Mouse (Mus musculus): ENCODE measurements around the gene Olig1. TPM values are rescaled to one million over a fixed set of nuclear protein-coding genes. Genes with fewer than 3 reads are reported as not detected.

Gene Olig1
- polyA plus RNA-seq, 1 experiment from 2014 or later, result 0.40 TPM

DNA sequence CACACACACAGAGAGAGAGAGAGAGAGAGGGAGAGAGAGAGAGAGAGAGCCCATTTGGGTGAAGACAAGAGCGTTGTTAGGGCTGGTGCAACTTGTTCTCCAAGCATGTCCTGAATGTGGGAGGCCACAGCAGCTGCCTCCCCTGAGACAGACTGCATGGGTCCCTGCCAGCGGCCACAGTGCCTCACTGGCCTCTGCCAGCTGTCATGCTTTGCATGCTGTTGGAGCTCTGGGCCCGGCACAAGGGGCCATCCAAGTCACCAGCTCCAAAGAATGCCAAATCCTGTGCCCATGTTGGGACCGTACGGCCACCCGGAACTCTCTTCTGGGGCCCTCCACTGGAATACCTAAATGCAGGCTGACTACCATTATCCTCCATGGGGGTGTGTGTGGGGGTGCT is 3.6 kb upstream of the Olig1 start:
- H3K36me3 ChIP-seq (ENCODE audit: control insufficient read depth, insufficient read depth, low read length), result no peaks in the 10 kb centered on the region
- peaks cover 4% of the 10 kb centered on the region; the same call in 1 of the 2 replicates for H3K4me1 ChIP-seq (replicated peaks; ENCODE audit: control insufficient read depth, insufficient read depth, low read length)
- no peak overlapping the region for H3K9ac ChIP-seq (ENCODE audit: low read depth, low read length)
- H3K27ac ChIP-seq (ENCODE audit: low read depth, low read length), result no peak overlapping the region
- no peak for DNase-seq (ENCODE audit: low spot score)
- peaks cover 84% of the 10 kb centered on the region for H3K27me3 ChIP-seq (ENCODE audit: control insufficient read depth, insufficient read depth, low read length)
- ATAC-seq (ENCODE audit: low FRiP score), result no peak
- 83% methylated on average over 6 of the region's 6 CpGs for WGBS
- no peaks in the 10 kb centered on the region for H3K9me3 ChIP-seq (ENCODE audit: control insufficient read depth, low read length)
- H3K4me2 ChIP-seq (replicated peaks; ENCODE audit: low read depth, low read length), result no peak overlapping the region
- H3K4me3 ChIP-seq (ENCODE audit: low read depth, low read length), result no peak overlapping the region

DNA sequence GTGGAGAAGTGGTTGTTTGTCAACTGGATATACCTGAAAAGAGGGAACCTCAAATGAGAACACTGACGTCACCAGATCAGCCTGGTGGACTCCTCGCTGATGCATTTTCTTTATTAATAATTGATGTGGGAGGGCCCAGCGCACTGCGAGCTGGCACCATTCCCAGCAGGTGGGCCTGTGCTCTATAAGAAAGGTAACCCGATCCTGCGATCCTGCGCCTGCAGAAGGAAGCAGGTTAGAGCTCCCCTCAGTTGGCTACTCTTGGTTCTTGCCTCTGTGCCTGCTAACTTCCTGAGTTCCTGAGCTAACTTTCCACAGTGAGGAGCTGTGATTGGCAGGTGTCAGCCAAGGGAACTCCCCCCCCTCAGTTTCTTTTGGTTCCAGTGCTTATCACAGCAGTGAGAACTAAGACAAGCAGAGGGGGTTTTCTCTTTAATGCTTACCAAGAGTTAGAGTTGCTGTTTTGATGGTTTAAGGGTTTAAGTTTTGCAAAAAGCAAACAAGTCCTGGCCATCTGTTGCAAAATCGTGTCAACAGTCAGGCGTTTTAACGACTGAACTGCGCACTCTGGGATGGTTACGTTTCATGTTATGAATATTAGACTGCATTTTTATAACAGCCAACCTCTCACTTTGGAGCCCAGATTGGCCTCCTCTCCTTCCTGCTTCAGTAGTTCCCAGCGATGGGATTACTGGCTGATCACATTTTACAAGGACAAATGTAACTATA is 684 bp upstream of the Olig1 start:
- Histone ChIP-seq H3K27me3 (ENCODE audit: control insufficient read depth, insufficient read depth, low read length) (peaks cover 88% of the 10 kb centered on the region), H3K9ac (ENCODE audit: low read depth, low read length) (no peak overlapping the region), H3K36me3 (ENCODE audit: control insufficient read depth, insufficient read depth, low read length) (no peaks in the 10 kb centered on the region), H3K4me3 (ENCODE audit: low read depth, low read length) (no peak overlapping the region), H3K27ac (ENCODE audit: low read depth, low read length) (no peak overlapping the region), H3K4me2 (replicated peaks; ENCODE audit: low read depth, low read length) (no peak overlapping the region), H3K4me1 (replicated peaks; ENCODE audit: control insufficient read depth, insufficient read depth, low read length) (peaks cover 4% of the 10 kb centered on the region; the same call in 1 of the 2 replicates), H3K9me3 (ENCODE audit: control insufficient read depth, low read length) (no peaks in the 10 kb centered on the region)
- 9% methylated on average over 13 of the region's 13 CpGs for WGBS
- ATAC-seq (ENCODE audit: low FRiP score), result no peak
- no peak for DNase-seq (ENCODE audit: low spot score)

DNA sequence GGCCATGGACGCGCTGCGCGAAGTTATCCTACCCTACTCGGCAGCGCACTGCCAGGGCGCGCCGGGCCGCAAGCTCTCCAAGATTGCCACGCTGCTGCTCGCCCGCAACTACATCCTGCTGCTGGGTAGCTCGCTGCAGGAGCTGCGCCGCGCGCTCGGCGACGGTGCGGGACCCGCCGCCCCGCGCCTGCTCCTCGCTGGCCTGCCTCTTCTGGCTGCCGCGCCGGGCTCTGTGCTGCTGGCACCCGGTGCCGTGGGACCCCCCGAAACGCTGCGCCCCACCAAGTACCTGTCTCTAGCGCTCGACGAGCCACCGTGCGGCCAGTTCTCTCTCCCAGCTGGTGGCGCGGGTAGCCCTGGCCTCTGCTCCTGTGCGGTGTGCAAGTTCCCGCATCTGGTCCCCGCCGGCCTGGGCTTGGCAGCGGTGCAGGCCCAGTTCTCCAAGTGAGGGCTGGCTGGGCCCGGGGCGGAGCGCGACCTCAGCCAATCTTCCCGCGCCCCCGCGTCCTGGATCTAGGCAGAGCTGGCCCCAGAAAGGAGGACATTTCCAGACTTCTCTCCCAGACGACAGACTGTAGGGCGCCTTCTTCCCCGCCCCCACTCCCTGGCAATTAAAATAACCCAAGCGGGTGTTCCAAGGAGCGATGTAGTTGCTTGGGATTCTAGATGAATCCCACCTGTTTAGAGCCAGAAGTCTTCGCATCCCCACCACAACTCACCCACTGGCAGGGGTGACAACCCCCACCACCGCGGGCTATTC is 820 bp downstream of the Olig1 start:
- Histone ChIP-seq H3K4me2 (replicated peaks; ENCODE audit: low read depth, low read length) (peak overlapping the region; percentile 52), H3K9me3 (ENCODE audit: control insufficient read depth, low read length) (no peaks in the 10 kb centered on the region), H3K27ac (ENCODE audit: low read depth, low read length) (no peak overlapping the region), H3K27me3 (ENCODE audit: control insufficient read depth, insufficient read depth, low read length) (peaks cover 95% of the 10 kb centered on the region), H3K4me3 (ENCODE audit: low read depth, low read length) (peak overlapping the region; percentile 33), H3K36me3 (ENCODE audit: control insufficient read depth, insufficient read depth, low read length) (no peaks in the 10 kb centered on the region), H3K9ac (ENCODE audit: low read depth, low read length) (no peak overlapping the region), H3K4me1 (replicated peaks; ENCODE audit: control insufficient read depth, insufficient read depth, low read length) (peaks cover 4% of the 10 kb centered on the region; the same call in 1 of the 2 replicates)
- under 1% methylated on average over 36 of the region's 63 CpGs for WGBS
- no peak; the same call in 1 of the 2 replicates for ATAC-seq (ENCODE audit: low FRiP score)
- peak; percentile 58 for DNase-seq (ENCODE audit: low spot score)

DNA sequence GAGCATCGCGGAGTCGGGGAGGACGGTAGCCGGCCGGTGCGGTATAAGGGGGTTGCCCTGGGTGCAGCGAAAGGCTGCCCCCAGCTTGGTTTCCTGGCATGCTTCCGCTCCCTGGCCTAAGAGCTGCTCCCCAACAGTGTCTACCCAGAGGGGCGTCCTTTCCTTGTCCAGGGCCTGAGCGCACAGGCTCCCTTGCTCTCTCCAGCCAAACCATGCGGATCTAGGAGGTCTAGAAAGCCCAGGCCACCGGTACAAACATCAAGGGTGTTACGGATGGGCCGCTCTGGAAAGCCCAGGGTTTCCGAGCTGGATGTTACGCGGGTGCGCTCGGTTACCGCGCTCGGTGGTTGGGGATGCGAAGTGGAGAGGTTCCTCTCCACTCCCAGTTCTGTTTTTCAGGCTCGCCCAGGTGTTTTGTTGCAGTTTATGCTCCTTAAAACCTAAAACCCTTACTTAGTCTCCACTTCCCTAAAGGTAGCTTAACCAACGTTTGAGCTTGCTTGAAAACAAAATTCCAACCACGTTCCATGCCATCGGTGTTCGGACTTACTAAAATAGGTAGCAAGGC is 1.5 kb downstream of the Olig1 start:
- ATAC-seq (ENCODE audit: low FRiP score) (no peak), DNase-seq (ENCODE audit: low spot score) (peak; percentile 47)
- Histone ChIP-seq H3K9ac (ENCODE audit: low read depth, low read length) (no peak overlapping the region), H3K9me3 (ENCODE audit: control insufficient read depth, low read length) (no peaks in the 10 kb centered on the region), H3K4me2 (replicated peaks; ENCODE audit: low read depth, low read length) (no peak overlapping the region), H3K27me3 (ENCODE audit: control insufficient read depth, insufficient read depth, low read length) (peaks cover 94% of the 10 kb centered on the region), H3K4me3 (ENCODE audit: low read depth, low read length) (no peak overlapping the region), H3K27ac (ENCODE audit: low read depth, low read length) (no peak overlapping the region), H3K4me1 (replicated peaks; ENCODE audit: control insufficient read depth, insufficient read depth, low read length) (peaks cover 4% of the 10 kb centered on the region; the same call in 1 of the 2 replicates), H3K36me3 (ENCODE audit: control insufficient read depth, insufficient read depth, low read length) (no peaks in the 10 kb centered on the region)
- WGBS, result under 1% methylated on average over 29 of the region's 29 CpGs

DNA sequence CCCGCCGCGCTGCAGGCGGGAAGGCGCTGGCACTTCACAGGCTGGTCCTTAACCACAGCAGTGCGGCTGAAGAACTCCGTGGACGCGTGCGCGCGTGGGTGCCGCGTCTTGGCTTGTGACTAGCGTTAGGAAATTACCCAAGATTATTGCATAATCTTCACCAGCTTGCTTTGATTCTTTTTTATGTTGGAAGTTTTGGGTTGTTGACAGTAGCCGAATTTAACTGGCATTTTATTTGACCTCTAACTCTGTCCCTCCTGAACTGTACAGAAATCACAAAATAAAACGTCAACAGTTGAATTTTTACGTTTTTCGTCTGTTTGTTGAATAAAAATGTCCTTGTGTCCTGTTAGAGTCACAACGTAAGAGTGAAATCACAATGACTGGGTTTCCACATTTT is 2.1 kb downstream of the Olig1 start:
- peaks cover 94% of the 10 kb centered on the region for H3K27me3 ChIP-seq (ENCODE audit: control insufficient read depth, insufficient read depth, low read length)
- DNase-seq (ENCODE audit: low spot score), result no peak
- no peak overlapping the region for H3K4me2 ChIP-seq (replicated peaks; ENCODE audit: low read depth, low read length)
- ATAC-seq (ENCODE audit: low FRiP score), result no peak
- H3K9me3 ChIP-seq (ENCODE audit: control insufficient read depth, low read length), result no peaks in the 10 kb centered on the region
- H3K36me3 ChIP-seq (ENCODE audit: control insufficient read depth, insufficient read depth, low read length), result no peaks in the 10 kb centered on the region
- peaks cover 4% of the 10 kb centered on the region; the same call in 1 of the 2 replicates for H3K4me1 ChIP-seq (replicated peaks; ENCODE audit: control insufficient read depth, insufficient read depth, low read length)
- no peak overlapping the region for H3K27ac ChIP-seq (ENCODE audit: low read depth, low read length)
- no peak overlapping the region for H3K4me3 ChIP-seq (ENCODE audit: low read depth, low read length)
- H3K9ac ChIP-seq (ENCODE audit: low read depth, low read length), result no peak overlapping the region
- WGBS, result 3% methylated on average over 20 of the region's 20 CpGs

DNA sequence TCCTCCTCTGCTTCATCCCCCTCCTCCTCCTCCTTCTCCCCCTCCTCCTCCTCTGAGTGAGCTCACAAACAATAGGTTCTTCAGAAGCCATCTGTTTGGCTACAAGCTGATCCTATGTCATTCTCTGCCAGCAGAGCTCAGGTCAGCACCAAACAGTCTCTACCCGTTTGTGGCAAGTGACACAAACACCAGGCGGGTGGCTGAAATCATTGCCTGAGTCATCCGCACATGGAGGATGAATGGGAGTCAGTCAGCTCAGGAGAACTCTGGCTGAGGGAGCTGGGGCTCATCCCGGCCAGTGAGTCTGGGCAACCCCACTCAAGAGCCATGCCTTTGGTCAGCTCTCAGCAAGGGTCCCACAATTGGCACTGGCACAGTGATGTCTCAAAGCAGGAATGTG is 10.9 kb downstream of the Olig1 start:
- peaks cover 36% of the 10 kb centered on the region for H3K27me3 ChIP-seq (ENCODE audit: control insufficient read depth, insufficient read depth, low read length)
- DNase-seq (ENCODE audit: low spot score) (no peak), ATAC-seq (ENCODE audit: low FRiP score) (no peak)
- H3K36me3 ChIP-seq (ENCODE audit: control insufficient read depth, insufficient read depth, low read length), result no peaks in the 10 kb centered on the region
- H3K9ac ChIP-seq (ENCODE audit: low read depth, low read length), result no peak overlapping the region
- H3K27ac ChIP-seq (ENCODE audit: low read depth, low read length), result no peak overlapping the region
- H3K4me1 ChIP-seq (replicated peaks; ENCODE audit: control insufficient read depth, insufficient read depth, low read length), result no peaks in the 10 kb centered on the region
- H3K4me3 ChIP-seq (ENCODE audit: low read depth, low read length), result no peak overlapping the region
- 58% methylated on average over 4 of the region's 4 CpGs for WGBS
- no peaks in the 10 kb centered on the region for H3K9me3 ChIP-seq (ENCODE audit: control insufficient read depth, low read length)
- H3K4me2 ChIP-seq (replicated peaks; ENCODE audit: low read depth, low read length), result no peak overlapping the region

DNA sequence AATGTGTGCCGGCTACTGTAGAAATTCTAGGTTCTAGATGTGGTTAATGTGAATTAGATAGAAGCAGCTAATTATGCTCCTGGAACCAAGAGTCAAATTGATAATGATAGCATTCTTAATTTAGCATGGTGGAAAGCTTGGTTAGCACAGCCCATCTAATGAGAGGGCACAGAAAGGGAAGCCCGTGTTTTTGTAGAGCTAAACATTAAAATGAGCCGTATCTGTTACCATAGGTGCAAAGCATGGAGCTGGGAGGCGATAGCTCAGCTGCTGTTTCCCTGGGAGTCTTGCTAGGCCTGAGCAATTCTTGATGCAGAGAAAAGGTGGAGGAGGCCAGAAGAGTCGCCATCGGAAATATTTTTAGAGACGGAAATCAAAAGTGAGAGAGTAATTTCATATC is 22.5 kb downstream of the Olig1 start:
- Histone ChIP-seq H3K4me2 (replicated peaks; ENCODE audit: low read depth, low read length) (no peak overlapping the region), H3K27ac (ENCODE audit: low read depth, low read length) (no peak overlapping the region), H3K4me3 (ENCODE audit: low read depth, low read length) (no peak overlapping the region), H3K4me1 (replicated peaks; ENCODE audit: control insufficient read depth, insufficient read depth, low read length) (no peaks in the 10 kb centered on the region), H3K9me3 (ENCODE audit: control insufficient read depth, low read length) (no peaks in the 10 kb centered on the region), H3K36me3 (ENCODE audit: control insufficient read depth, insufficient read depth, low read length) (no peaks in the 10 kb centered on the region), H3K9ac (ENCODE audit: low read depth, low read length) (no peak overlapping the region), H3K27me3 (ENCODE audit: control insufficient read depth, insufficient read depth, low read length) (peaks cover 39% of the 10 kb centered on the region)
- ATAC-seq (ENCODE audit: low FRiP score) (no peak), DNase-seq (ENCODE audit: low spot score) (no peak)
- 82% methylated on average over 7 of the region's 7 CpGs for WGBS

DNA sequence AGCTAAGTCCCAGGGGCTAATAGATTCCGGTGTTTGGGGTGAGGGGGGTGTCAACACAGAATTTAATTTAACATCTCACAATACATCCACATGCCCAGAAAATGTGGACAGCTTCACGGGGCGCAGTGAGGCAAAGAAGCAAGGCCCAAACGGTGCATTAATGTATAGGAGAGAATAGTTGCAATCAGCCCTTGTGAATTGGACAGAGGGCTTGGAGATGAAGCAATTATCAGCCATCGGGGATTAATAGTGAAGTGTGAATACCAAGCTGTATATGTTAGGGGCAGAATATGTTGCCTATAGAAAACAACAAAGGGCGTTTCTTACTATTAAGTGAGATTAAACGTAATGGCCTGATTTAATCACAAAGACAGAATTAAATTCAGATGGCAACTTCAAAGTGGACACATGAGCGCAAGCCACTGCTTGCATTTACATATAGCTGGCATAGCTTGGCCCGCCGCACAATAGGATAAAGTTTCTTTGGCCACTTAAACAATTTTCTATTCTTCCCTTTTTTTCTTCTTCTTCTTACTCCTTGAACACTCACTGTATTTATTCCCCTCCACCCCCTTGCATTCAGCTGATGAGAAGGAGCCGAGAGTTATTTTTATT is 23.3 kb downstream of the Olig1 start:
- 75% methylated on average over 11 of the region's 11 CpGs for WGBS
- Histone ChIP-seq H3K4me3 (ENCODE audit: low read depth, low read length) (no peak overlapping the region), H3K4me2 (replicated peaks; ENCODE audit: low read depth, low read length) (no peak overlapping the region), H3K27ac (ENCODE audit: low read depth, low read length) (no peak overlapping the region), H3K27me3 (ENCODE audit: control insufficient read depth, insufficient read depth, low read length) (peaks cover 43% of the 10 kb centered on the region), H3K9ac (ENCODE audit: low read depth, low read length) (no peak overlapping the region), H3K36me3 (ENCODE audit: control insufficient read depth, insufficient read depth, low read length) (no peaks in the 10 kb centered on the region), H3K9me3 (ENCODE audit: control insufficient read depth, low read length) (no peaks in the 10 kb centered on the region), H3K4me1 (replicated peaks; ENCODE audit: control insufficient read depth, insufficient read depth, low read length) (no peaks in the 10 kb centered on the region)
- ATAC-seq (ENCODE audit: low FRiP score), result no peak
- DNase-seq (ENCODE audit: low spot score), result no peak
